Mouse (Mus musculus): Measurements from ENCODE around the gene Smad5.

DNA sequence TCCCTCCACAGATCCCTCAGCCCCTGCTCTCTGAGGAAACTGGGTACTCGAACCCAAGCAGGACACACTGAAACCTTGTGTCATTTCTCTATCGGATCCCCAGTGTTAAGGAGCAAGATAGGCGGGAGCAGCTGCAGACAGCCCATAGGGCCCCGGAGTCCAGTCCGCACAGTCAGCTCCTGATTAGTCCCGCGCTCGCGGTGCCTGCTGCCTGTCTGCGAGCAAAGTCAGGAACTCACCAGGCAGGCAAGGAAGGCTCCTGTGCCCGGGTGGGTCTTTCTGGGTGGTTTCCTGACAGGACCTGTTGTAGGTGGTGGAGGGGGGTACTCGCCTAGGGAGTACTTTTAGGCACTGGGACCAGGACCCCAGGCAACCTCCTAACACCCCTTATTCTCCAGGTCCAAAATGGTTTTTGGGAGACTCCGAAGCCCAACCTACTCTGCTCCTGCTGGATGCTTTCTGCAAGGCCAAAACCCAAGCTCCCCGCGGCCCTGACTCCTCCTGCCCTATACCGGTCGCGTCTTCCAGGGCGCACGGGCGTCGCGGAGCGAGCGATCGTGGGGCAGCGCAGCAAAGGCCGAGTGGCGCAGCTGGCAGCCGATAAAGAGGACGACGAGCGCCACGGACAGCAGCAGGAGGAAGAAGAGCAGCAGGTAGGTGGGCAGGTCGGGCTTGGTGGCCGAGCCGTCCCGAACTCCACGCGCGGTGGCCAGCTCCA, 49.8 kb downstream of the Smad5 start:
- TF ChIP-seq CTCF (IDR thresholded peaks at IDR 0.05; ENCODE audit: extremely low read depth, insufficient read depth, low read length): no peak
- no peak for TF ChIP-seq POLR2A (IDR thresholded peaks at IDR 0.05; ENCODE audit: extremely low read depth, insufficient read depth, low read length)

Measured in cortical plate, adult 2 months (tissue).